Mouse (Mus musculus): Measurements from ENCODE around the gene Cavin3. TPM values are rescaled to one million over a fixed set of nuclear protein-coding genes. Genes with fewer than 3 reads are reported as not detected.
A peak's percentile ranks its signal among the peaks of the same experiment; 100 is the strongest.

Cavin3 gene
- total RNA-seq (2021): 10 to 100 TPM; 20.0 to 20.7 TPM
- long read RNA-seq, experiment 1, transcript Cavin3-201 (2 exons, 1,662 nt): major isoform, 51 of 52 reads
- long read RNA-seq, experiment 1, partial matches to known transcripts: 0 of 52 reads
- long read RNA-seq, experiment 1, other reads (novel, unspliced or antisense): 1 of 52 reads
- long read RNA-seq, experiment 2, transcript Cavin3-201 (2 exons, 1,662 nt): major isoform, 21 of 21 reads
- long read RNA-seq, experiment 2, partial matches to known transcripts: 0 of 21 reads
- long read RNA-seq, experiment 2, other reads (novel, unspliced or antisense): 0 of 21 reads

DNA sequence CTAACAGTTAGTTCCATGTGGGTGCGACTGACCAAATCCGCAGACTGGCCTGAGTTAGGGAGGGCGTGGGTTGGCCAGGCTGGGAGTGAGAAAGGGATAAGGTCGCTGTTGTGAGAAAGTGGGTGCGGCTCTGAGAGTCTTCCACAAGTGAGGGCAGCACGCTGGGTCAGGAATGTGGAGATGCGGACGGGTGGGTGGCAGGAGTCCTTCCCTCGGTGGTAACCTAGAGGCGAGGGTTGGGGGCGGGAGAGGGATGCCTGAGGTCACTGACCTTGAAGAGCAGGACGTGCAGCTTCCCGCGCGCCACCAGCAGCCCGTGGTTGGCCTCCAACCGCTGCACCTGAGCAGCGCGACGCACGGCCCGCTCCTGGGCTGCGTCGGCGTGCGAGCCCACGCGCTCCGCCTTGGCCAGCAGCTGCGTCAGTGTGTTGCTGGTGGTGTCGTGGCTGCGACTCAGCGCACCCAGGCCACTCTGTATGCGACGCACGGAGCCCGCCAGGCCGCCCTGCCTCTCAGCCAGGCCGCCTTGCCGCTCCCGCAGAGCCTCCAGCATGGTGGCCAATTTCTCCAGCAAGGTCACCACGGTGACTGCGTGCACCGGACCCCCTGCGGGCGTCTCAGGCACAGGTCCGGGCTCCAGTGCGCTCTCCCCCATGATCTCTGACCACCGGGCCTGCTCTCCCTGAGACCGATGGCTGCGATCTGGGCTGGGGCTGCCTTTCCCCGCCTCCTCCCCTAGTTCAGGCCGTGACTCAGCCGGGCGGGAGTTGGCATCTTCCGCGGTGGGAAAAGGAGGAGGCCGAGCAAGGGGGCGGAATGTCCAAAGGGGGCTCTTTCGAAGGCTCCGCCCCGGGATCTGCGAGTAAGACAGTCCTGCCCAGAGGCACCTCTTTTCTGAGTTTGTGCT, at the start of gene Cavin3:
Gene Cavin3 (minus strand): TSS at position 796 of the 907 bp plus-strand sequence.
- peak; percentile 92 to 94 for DNase-seq

DNA sequence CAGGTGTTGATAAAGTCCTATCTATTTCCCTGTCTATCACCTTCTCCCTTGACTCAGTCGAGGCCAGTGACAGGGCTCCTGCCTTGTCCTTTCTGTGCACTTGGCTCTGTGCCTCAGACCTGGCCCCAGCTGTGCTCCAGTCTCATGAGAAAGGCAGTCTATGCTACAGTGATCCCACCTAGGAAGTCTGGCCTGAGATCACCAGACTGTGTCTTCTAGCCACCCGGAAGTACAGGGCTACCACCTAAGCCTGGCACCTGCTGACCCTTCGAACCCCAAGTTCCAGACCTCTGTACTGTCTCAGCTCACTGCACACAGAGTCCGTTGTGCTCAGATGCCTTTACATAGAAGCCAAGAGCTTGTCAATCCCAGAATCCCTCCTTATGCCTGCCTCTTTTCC, 46.0 kb upstream of the Cavin3 start:
- DNase-seq: no peak

DNA sequence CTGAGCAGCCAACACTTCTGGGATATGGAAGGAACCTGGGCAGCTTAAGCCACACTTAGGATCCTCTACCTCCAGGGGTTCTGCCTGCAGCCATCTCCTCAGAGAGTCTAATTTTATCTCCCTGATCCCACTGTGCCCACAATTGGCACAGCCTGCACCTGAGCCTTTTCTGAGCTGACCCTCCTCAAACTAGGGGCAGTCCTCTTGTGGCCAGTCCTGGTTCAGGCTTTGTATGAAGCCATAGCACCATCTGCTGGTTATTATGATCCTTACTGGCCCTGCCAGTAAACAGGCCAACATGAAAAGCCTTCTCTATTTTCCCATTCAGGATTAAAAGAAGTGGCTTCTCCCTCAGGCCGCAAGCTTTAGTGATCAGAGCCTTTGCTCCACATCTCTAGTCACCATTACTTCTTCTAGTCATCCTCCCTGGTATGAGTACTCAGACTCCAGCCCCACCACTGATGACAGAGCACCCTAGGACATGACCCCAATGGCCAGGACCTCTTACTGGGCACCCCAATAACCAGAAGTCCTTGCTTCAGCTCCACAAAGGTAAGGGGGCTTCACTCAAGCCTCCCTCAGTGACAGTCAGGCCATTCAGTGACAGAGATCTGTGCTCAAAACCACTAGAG, 45.3 kb upstream of the Cavin3 start:
- peak; percentile 15 to 47 for DNase-seq

DNA sequence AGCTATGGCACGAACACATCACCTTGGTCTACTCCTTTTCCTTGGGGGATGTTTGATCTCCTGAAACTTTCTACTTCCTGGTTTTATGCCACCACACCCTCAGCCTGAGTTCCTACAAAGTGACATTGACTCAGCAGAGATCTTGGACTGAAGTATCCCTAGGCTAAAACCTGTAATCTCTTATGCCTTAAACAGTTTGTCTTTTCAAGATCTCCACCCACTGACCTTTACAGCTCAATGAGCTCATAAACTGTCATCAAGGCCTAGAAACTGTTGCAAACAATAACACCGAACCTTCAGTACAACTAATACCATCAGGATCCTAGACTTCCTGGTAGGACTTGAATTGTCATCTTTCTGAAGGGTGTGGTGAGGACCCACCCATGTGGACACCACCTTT, 42.1 kb upstream of the Cavin3 start:
- no peak for DNase-seq

DNA sequence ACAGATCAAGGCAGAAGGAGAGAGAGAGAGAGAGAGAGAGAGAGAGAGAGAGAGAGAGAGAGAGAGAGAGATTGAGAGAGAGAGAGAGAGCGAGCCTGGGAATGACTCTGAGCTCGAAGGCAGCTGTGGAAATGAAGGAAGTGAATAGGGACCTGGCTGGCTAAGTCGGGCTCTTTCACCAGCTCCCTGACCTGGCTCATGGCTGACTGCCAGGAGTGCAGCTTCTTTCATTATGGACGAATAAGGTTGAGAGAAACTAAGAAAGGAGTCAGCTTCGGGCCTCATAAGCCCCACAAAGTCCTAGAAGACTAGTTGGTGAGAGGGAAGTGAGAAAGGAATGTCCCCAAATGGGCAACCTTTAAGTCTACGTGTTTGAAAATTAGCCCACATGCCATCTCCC, 38.1 kb upstream of the Cavin3 start:
- DNase-seq: no peak

DNA sequence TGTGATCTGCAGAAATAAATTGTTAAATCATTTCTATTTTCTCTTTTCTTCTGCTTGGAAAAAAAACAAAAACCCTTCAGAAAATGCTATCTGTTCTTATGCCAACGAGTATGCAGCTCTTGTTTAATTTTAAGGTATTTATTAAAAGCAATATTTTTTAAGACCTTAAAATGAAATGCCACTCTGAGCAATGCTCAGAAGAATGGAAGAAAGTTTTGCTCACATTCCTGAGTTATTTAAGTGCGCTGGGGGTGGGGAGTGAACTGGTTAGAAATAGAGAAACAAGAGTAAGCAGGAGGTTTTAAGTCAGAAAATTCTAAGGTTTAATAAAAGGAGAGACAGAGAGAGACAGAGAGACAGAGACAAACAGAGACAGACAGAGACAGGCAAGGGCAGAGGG, 37.7 kb upstream of the Cavin3 start:
- no peak for DNase-seq

DNA sequence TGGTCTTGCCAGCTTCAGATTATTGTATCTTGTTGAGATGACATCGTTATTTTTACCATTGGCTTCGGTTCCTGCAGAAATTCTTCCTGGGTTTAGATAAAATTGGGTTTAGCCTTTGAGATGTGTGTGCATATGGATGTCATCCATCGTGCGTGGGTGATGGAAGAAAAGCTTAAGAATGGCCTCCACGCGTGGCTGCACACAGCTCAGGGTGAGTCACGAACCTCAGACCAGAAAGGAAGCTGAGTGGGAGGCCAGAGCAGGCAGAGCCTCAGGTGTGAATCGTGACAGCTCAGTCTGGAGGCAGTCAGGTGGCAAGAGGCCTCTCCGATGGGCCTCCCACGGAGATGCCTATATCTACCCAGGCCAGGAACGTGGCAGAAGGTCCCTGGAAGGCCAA, 37.2 kb upstream of the Cavin3 start:
- DNase-seq: no peak

DNA sequence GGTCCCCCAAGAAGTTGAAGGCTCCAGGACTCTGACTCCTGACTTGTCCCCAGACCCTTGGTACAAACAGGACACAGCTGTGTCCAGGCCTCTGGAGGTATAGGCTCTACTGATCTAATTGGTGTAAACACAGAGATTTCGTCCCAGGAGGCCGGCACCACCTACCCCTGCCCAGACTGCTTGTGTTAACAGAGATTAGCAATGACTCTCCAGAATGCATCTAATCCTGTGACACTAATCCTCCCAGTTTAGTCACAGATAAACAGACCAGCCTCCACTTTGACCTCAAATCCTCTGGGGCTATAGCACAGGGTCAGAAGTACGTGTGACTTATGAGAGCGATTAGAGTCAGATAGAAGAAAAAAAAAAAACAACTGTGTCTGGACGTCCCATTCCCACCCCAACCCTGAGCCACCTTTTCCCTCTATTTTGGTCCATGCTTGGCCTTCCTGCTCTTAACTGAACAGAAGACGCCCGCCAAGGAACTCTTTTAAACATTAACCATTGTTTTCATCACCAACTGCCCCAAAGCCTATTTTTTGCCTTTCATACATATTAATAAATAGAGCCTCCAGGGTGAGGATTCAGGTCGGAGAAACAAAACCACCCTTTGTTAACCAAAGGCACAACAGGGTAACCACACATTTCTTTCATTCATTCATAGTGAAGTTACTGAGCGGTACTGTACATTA, 34.7 kb upstream of the Cavin3 start:
- no peak for DNase-seq

DNA sequence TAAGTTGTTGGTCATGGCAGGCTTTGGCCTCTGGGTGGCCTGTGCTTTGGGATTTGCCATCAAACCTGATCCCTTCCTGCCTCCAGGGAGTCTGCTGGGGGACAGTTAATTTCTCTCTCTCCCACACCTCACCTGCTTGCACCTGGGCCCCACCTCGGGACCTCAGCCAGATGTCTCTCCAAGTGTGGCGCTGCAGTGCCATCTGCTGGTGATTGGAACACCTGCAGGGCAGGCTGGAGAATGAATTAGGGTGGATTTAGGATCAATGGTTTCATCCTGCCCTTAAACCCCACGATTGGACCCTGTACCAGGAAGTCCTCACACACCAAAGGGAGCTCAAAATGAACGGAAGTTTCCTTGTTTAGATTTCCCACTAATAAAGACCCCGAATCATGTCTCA, 33.1 kb upstream of the Cavin3 start:
- DNase-seq: peak; percentile 22 to 80

DNA sequence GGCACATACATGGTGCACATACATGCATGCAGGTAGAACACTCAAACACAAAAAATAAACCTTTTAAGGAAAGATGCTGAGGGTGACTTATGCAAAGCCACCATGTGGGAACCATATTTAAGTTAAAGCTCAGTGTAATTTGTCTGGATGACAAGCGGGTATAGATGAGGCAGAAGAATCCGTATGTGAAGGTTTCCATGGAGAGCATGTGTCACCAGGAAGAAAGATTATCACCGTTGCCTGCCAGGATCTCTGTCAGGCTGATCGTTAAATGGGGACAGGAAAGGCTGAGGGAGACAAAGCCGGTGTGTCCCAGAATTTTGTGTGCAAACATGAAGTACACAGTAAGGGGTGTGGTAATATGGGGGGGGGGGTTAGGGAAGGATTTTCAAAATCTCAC, 32.5 kb upstream of the Cavin3 start:
- no peak for DNase-seq

DNA sequence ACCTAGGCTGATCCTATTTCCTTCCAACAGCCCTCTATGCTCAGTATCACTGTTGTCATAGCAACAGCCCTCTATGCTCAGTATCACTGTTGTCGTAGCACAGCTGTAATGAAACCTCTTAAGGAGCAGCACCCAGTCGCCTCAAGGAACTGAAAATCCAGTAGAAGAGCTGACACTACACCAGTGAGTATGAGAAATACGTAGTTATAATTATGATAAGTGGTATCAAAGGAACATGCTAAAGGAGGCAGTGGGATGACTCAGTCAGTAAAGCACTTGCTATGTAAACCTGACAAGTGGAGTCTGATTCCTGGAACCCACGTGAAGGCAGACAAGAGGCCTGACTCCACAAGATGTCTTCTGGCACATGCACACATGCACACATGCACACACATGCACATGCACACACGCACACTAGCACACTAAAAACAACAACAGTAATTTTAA, 31.8 kb upstream of the Cavin3 start:
- no peak for DNase-seq

DNA sequence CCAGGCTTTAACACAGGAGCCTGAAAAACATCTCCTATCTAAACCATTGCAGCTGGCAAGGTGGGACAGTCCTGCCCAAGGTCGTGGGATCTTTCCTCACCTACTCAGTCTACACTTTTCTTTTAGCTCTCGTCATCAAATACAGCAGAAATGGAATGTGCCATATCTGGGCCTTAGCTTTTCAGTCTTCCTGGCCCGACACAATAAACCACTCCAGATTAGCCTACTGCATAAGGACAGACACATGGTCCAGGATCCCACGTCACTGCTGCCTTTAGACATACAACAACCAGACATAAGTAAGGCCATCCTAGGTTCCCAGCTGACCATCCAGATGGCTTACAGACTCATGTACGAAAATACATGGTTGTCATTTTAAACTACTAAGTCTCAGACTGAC, 28.0 kb upstream of the Cavin3 start:
- no peak for DNase-seq

DNA sequence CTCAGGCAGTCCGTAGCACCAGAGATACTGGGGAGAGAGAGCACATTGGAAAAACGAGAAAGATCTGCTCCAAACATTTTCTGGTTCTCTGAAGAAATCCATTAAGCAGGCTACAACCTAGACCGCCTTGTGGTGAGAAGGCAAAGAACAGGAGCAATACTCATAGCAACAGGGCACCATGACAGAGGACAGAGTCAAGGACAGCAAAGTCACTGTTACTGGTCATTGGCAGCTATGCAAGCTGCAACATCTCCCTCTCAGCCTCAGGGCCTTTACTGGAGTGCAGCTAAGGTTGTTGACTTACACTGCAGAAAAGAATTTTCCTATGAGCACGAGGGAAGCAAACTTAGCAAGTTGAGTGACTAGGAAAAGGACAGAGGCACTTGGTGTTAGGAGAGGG, 25.2 kb upstream of the Cavin3 start:
- DNase-seq: no peak

DNA sequence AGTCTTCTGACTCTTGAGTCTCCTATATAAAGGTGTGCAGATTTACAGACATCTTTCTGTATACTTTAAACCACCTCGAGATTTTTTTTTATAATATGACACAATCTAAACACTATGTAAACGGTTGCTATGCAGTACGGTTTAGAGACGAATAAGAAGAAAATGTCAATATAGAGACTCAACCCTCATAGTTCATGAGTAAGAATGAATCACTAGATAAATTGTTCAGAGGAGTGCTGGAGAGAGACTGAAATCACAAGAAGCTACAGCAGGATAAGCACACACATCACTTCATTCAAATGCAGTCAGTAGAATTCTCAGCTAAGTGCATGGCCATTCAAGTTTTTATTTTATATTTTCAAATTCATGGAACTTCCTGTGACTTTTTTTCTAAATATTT, 19.9 kb upstream of the Cavin3 start:
- DNase-seq: no peak

DNA sequence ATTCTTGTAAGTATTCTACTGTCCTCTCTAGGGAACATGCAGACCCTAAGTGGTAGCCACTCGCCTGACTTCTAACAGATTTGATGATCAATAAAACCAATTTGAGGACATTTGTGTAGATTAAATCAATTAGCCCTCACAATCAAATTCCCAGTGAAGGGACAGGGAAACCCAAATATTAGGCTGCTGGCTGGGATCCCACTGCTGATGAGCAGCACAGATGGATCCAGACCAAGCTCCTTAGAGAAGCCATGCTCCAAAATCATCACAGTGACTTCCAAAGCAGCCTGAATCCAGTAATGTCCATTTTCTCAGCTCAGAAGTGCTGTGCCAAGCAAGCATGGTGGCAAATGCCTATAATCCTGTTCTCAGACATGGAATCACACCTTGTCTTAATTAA, 17.6 kb upstream of the Cavin3 start:
- DNase-seq: no peak

DNA sequence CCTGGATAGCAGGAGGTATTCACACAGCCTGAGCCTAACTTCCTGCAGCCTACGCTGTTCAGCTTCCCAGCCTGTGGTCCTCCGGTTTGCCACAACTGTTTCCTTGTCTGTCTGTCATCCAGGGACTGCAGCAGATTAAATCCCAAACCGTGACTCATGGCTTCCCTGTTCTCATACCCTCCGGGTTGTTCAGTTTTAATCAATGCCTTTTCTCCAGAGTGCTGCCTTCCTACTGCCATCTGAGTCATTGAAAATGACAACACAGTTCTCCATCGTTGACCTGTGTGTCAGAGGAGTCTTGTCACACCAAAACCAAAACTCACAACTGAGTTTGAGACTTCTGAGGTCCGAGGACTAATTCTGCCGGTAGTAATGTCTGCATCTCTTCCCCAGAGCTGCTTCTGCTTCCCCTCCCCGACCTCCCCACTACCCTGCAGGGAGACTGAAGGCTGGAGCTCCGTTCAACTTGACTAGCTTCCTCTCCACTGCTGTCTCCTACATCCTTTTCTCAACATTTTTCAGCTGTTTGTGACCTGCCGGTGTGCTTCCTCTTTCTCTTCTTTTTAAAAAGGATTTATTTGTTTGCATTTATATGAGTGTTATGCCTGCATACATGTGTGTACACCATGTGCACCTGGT, 16.9 kb upstream of the Cavin3 start:
- DNase-seq: no peak

DNA sequence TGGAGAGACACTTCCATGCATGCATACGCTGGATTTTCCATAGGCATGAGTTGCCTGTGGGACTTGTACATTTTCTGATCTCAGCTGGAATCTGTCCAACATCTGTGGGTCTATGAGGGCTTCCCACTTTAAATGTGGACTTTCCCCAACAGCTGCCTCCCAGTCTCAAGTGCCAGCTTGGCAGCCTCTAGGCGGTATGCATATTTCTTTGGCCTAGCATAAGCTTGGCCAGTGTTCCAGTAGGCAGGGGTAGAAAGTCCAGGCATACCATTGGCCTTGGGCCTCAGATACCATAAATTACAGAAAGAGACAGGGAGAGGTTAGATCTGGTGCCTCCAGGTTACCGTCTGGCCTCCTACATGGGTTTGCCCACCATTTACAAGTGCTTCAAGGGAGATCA, 15.8 kb upstream of the Cavin3 start:
- no peak for DNase-seq

DNA sequence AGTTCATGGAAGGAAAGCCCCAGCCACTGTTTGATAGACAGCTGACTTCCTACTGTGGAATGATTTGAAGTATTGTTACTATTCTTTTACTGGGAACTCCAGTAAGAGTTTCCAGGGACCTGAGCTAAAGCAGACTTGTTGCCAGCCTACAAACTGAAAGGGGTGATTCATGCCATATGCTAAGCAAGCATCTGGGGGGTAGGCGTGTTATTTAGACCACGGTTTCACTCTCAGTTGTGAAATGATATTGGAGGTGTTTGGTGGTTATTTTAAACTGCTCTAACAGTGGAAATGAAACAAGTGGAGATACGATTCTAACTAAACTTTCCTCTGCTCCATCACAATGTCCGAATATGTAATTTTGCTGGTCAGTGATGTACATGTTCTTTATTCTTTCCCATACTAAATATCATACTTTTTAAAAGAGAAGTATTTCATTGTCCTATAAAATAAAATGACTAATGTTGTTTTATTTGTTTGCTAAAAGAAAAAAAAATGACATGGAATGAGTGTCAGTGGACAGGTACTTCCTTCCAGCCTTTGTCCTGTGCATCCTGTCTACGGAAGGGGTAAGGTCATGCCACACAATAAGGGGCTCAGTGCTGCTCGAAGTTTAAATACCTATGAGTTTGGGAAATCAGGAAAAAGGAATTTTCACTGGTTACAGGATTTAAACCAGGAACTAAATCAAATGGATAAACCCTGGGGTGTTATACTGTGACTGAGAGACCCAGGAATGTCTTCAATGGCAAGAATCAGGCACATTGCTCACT, 5.2 kb upstream of the Cavin3 start:
- DNase-seq: no peak

DNA sequence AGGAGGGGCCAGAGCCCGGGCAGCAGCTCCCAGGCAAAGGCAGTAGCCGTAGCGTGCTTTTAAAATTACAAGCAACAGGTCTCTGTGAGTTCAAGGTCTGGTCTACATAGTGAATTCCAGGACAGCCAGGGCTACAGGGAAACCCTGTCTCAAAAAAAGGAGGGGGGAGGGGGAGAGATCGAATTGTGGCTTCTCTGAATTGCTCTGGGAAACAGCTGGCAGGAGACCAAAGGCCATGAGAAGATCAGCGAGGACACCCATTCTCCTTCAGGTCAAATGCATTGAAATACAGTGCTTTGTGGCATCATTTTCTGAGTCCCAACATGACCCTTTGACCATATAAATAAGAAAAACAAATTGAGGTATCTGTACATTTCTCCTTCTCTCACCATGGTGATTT, 2.9 kb upstream of the Cavin3 start:
- no peak for DNase-seq

DNA sequence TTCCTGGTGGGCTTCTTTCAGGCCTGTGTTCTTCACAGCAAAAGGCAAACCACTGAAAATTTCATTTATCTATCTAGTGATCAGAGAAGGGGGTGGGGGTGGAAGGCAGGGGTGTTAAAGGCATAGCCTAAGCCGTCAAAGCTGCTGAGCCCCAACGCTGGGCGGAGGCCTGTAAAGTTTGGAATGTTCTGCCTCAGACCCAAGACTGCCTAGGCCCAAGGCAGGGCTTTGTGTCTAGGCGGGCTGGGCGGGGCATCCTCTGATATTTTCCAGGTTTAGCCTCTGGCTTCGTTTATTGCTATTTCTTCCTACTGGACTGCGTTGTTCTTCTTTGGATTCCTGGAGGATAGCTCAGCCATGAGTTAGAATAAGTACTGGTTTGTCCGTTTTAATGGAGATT, 326 bp upstream of the Cavin3 start:
- DNase-seq: peak; percentile 78 to 84

Data from heart, adult 18-20 months (tissue).